Mouse (Mus musculus) right cerebral cortex, adult 18-20 months (tissue): ENCODE results near the gene Cox5b.

ENCODE experiments used
- DNase-seq: peaks from one replicate; pipeline ENCODE4 v3.0.0; 2022; ENCODE audit warnings: mixed read lengths

The Cox5b gene

DNA sequence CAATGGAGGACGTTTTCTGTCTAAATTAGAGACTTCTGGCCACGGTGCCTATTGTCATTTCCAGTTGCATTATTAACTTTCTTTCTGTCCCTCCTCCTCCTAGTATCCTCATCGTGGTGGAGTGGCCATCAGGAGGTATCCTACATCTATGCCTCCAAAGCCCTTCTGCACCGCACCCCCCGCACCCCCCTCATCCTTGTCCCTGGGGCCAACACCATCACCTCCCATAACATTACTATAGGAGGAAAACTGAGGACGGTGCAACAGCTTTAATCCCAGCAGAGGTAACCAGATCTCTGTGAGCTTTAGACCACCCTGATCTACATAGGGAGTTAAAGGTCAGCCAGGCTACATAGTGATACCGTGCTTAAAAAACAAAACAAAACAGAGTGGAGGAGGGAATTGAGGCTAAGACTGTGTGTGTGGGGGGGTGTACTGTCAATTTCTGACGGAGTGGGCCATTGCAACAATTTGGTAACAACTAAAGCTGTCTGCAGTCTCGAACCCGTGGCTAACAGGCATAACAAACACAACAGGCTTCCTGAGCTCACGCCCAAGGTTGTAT is 496 bp upstream of the Cox5b start:
- no peak for DNase-seq

DNA sequence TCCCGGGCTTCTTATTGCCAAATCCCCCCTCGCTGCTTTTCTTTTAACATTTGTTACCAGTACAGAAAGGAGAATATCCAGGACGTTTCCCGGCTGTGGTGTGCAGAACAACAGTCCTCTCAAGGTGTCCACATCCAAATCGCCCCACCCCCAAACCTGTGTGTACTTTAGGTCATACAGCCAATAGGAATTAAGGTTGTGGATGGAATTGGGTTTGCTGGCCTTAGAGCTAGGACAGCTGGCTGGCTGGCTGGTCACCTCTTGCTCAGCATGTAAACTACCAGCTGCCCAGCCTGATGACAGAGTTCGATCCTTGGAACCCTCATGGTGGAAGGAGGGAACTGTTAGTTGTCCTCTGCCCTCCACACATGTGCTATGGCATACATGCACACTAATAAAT is 3.6 kb downstream of the Cox5b start:
- DNase-seq = no peak

DNA sequence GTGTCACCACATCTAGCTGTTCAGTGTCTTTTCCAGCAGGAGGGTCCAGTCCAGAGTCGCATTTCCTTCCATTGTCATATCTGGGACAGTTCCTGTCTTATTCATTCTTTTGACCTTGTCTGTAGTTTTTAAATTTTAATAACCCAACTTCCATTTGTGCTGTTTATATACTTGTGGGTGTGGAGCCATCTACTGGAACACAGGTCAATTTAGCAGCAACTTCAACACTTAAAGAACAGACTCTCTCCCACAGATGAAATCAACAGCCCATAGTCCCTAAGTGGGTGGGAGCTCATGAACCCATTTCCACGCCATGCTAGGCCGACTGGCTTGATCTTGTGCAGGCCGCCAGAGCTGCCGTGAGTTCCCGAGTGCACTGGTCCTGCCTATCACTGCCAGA is 5.2 kb downstream of the Cox5b start:
- DNase-seq = no peak

DNA sequence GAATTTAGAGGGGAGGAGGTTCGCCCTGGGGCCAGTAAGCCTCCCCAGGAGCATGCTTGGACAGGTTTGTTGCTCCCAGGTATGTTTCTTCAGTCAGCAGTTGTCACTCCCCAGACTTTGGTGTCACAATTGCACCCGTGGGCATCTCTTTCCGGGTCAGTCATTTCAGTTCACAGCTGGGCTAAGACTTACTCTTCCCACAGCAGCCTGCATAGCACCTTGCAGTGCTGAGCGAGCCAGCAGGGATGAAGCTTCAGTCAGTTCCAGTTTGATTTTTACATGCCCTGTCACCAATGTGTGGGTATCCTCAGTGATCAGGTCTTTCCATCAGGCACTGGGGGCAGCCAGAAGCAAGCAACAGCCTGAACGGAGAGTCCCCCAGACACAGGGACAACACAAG is 5.8 kb downstream of the Cox5b start:
- no peak for DNase-seq

DNA sequence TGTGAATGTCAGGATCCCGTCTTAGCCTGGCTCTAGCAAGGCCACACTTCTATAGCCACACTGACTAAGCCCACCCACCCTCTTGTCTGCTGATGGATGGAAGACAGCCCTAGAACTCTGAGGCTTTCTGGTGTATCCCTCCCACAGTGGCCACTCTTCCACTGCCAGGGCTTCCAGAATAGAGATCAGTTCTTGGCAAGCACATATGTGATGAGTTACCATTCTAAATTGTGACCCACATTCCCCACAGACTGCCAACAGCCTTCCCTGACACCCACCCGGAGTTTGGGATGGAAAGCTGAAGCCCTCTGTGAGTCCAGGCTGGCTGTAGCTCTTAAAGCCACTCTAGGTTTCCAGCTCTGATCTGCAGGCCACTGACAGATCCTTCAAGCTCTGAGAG is 15.9 kb downstream of the Cox5b start:
- DNase-seq = peak; percentile 66

DNA sequence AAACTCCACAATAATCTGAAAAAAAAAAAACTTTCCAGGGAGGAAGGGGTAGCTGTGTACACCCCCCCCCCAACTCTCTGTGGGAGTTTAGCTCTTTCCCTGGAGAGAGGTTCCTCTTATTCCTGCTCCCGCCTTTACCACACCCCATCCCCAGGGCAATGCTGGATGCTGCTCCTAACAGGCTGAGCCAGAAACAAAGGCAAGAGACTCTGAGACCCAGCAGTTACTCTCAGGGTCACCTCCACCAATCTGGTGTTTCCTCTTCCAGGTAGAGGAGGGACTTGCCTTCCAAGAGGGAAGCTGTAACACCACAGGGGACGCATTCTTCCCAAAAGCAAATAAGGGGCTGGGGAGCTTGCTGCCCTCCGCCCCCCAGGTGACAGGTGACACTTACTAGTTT is 16.5 kb downstream of the Cox5b start:
- DNase-seq = no peak

DNA sequence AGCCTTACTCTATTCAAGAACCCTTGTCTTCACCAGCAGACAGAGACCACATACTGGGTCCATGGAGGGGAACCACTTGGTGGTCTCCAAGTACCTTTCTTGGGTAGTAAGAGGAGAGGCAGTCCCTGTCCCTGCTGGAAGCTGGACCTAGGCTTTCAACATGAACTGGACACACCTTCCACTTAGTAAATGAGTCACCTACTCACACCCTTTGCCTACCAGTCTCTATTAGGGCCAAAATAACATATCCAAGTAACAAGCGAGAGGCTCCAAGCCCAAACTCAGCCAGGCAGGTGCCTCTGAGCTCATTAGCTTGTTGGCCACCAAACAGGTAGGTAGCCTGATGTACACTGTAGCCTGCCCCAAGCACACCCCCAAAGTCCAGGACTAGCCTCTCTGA is 17.4 kb downstream of the Cox5b start:
- no peak for DNase-seq

DNA sequence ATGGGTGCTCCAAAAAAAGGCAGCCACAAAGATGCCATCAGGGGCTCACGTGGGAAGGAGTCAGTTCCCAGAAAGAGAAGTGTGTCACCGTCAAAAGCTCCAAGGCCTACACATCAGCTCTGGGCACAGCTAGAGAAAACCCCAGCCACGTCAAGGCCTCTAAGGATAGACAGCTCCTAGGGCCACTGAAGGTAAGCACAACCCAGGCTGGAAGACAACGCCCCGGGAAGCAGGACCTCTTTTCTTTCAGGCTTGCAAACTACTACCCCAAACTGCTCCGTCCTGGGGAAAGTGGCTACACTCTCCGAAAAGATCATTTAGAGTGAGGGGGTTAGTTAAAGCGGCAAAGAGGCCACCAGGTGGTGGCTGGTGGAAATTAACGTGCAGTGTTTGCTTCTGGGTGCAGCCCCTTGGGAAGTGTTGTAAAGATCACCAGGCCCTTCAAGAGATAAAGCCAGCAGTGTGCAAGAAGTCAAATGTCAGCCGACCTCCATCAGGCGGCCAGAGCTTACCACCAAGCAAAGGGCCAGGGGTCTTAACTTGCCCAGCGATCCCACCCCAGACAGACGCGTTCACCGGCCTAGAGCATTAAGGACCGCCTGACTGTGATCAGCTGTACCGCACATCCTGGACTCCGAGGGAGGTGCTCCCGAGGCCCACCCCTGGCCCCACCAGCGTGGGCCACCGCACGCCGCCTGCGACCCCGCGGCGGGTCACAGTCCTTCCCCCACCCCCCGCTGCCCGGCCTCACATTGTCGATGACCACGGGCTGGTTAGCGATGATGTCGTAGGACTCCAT is 18.0 kb downstream of the Cox5b start:
- DNase-seq = peak; percentile 32

DNA sequence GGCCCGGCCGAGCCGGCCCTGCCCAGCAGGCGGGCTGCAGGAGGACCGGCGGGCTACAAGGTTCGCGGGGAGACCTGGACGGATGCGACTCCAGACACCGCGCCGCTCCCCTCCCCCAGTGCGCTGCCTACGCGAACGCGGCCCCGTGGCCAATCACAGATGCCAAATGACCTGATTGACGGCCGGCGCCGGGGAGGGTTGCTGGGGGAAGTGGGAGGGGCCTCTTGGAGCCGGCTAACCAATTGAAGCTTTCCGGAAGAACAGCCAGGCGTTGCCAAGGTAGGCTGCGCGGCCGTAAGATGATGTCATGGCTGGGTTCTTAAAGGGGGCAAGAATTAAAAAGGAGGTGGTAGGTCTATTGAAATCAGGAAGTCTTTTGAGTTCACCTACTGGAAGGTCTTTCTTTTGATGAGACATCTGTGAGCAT is 18.6 kb downstream of the Cox5b start, which contains the start of gene 4933424G06Rik:
Gene 4933424G06Rik (plus strand): TSS at position 296 of the 427 bp plus-strand sequence.
- DNase-seq = peak; percentile 99

DNA sequence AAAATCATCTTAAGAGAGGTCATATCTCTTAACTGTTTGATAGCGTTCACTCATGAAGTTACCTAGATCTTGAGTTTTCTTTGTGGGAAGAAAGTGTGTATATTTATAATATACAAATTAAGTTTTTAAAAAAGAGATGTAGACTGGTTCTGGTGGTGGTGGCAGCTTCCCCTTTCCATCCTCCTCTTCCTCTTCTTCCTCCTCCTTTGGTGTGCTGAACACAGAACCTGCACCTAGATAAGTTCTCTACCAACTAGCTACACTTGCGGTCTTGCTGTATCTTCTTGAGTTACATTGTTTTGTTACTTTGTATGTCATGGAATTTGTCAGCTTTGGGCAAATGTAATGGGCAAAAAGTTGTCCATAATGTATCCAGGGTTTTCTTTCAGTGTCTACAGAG is 19.9 kb downstream of the Cox5b start:
- DNase-seq = no peak

DNA sequence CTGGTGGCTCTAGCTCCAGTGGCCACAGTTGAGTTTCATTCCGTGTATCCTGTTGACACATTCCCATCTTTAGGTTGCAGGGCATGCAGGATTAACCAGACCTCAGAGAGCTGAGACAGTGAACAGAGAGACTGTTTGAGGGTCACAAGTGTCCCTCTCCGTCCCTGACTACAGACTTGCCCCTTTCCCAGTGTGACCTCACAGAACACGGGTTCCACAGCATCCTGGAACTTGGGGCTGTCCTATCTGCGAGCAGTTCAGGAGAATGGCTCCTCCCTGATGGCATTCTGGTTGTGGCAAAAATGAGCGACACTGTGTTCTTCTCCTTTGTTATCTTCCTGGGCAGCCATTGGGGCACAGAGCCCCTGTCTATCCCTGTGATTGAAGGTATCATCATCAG is 23.1 kb downstream of the Cox5b start, which contains the start of gene Actr1b:
Gene Actr1b (minus strand): TSS at position 112 of the 400 bp plus-strand sequence.
- DNase-seq = no peak

DNA sequence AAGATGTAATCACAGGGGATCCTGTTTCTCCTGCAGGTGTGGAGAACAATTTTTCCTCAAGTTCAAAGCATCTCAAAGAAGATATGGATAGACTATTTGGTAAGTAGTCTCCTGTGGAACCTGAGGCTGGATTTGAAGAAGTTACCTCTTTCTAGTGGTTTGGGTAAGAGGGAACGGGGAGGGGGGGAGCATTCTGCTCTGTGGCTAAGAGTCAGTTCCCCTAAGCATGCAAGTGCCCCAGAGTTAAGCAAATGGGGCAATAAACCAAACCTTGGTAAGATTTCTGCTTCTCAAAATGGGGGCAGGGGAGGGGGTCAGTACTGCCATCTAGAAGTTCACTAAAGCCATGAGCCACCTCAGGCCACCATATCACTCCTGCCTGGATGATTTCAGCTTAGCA is 27.5 kb downstream of the Cox5b start:
- DNase-seq = no peak

DNA sequence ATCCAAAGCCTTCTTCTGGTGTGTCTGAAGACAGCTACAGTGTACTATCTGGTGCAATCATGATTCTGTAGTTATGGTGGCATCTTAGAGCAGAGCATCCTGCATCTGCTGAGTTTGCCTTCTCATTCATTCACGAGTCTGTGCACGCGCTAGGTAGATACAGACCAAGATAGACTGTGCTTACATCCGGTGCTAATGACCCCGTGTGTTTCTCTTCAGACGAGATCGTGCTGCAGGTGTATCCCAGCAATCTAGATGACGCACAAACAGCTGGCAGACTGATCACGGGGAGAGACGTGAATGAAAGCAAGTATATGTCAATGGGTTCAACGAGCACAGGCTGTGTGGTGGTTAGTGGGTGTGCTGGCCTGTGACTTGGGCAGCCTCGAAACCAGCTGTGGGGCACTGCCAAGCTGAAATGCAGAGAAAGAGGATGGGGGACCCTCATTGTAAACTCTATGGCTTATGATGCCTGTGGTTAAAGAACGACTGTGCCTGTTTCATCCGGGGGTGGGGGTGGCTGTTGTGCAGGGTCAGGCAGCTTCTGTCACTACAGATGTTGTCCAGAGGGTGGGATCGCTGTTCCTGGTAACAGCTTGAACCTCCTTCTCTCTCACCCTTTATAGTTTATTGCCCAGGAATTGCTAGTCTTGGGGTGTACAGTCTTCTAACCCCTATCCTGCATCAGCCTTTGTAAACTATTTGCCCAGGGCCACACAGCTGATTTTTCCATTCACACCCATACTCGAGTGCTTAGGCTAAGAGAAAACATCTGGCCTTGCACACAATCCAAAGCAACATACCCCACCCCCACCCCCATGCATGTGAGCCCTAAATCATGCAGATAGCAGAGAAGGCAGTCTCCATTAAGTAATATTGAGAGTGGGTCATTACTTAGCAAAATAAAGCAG is 32.2 kb downstream of the Cox5b start:
- no peak for DNase-seq

DNA sequence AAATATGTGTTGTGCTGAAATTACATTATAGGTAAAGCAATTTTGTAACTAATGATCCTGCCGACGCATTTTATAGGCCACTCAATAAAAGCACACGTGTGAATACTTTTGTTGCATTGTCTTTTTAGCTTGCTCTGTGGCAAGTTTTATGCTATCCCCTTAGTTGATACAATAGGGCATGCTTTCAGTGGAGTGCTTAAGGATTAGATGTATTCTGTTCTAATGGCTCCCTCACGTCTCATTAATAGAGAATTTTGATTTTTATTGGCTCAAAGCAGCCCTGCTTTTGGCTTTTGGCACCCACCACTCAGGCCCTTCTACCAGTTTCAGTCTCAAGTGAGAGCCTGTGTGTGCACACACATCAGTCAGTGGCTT is 32.8 kb downstream of the Cox5b start:
- no peak for DNase-seq

DNA sequence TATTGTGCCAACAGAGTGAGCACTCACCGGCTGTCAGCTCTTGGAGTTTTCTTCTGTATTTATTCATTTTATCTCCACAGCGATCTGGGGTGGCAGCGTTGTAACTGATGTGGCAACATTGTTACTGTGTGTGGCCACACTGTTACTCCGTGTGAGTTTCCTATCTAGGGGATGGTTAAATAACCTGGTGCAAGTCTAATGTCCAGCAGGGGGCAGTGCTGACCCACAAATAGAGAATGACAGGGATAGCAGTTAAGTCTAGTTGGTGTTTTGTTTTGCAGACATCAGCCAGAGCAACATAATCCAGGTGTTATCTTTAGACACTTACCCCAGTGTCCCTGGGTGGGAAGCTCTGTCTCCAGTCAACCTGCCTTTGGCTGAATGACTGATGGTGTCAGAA is 46.1 kb downstream of the Cox5b start:
- peak; percentile 81 for DNase-seq

DNA sequence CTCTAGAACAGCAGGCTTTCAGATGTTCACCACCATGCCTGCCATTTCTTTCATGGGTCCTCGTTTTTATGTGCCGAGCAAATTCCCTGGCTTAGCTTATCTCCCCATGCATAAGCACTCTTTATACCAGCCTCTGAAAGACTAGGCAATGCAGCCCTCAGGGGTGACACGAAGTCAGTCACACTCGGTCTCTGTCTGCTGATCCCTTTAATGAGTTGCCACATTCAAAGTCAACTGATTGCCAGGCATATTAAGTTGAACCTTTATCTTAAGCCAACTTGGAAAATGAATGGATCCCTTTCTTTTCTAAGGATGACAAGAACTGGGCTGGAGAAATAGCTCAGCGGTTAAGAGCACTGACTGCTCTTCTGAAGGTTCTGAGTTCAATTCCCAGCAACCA is 48.0 kb downstream of the Cox5b start:
- DNase-seq = no peak

DNA sequence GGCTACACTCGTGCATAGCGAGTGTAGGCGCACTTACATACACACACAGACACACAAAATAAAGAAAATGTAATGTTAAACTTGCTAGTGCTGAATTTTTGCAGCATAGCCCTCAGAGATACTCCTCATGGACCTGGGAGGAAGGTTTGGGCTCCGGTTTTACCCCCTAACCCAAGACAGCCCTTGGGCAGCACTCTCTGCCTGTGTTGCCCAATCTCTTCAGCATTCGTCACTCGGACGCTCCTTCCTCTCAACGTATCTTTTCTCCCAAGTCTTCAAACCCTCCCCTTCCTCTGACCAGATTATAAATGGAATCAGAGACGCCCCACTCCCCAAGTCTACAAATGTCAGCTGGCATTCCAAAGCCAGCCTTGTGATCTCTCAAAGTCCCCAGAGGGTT is 51.8 kb downstream of the Cox5b start:
- DNase-seq = no peak
